Comparison of ENCODE assay signal across 11 mouse cellular contexts in the genomic region with DNA sequence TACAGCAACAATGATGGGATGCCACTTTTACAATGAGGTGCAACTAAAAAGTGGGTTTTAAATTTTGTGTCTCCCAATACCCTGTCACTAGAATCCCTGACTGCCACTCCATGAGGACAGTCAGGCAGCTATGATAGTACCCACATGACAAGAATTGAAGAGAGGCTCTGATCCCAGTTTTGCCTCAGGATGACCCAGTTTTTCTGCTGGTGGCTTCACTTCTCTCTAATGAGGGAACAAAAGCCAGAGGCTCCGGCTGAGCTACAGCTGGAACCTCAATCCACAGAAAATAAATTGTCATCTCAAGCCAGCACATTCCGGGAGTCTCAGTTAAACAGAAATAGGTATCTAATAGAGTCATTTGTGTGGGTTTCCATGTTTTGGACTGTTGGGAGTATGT.
DNase-seq lines count a peak whose midpoint lies in the region; ATAC-seq and TF ChIP-seq lines count a peak whose summit lies in the region.
"Had no signal": no experiment of that assay in that cellular context is flagged by ENCODE, and none has a peak within 500 bp of the region (broad histone marks: within the 10 kb centered on the region; RNA-seq: fewer than 3 reads in every experiment).

No protein-coding gene starts in this region.

- H3K9ac ChIP-seq in limb, embryonic 14.5 days (ENCODE audit: low read depth, low read length, severe bottlenecking) = no peak overlapping the region
- H3K9ac ChIP-seq: liver, embryonic 15.5 days had no signal

- peaks cover 33% of the 10 kb centered on the region for H3K4me1 ChIP-seq in forebrain, embryonic 10.5 days
- H3K4me1 ChIP-seq in limb, embryonic 14.5 days (ENCODE audit: control insufficient read depth, insufficient read depth, low read length) = no peaks in the 10 kb centered on the region
- H3K4me1 ChIP-seq: liver, embryonic 15.5 days had no signal

- H3K36me3 ChIP-seq in forebrain, embryonic 10.5 days (replicated peaks) = no peaks in the 10 kb centered on the region
- no peaks in the 10 kb centered on the region for H3K36me3 ChIP-seq in limb, embryonic 14.5 days (ENCODE audit: control insufficient read depth, insufficient read depth, low read length)
- H3K36me3 ChIP-seq: liver, embryonic 15.5 days had no signal

- H3K9me3 ChIP-seq in forebrain, embryonic 10.5 days = peaks cover 9% of the 10 kb centered on the region; the same call in 1 of the 2 replicates
- no peaks in the 10 kb centered on the region for H3K9me3 ChIP-seq in limb, embryonic 14.5 days (ENCODE audit: control insufficient read depth, low read length)
- H3K9me3 ChIP-seq: liver, embryonic 15.5 days had no signal

- H3K27ac ChIP-seq in forebrain, embryonic 10.5 days = peak overlapping the region; percentile 90
- H3K27ac ChIP-seq in limb, embryonic 14.5 days (replicated peaks; ENCODE audit: low read depth, low read length) = peak overlapping the region; percentile 49; the same call in 1 of the 2 replicates
- H3K27ac ChIP-seq: liver, embryonic 15.5 days had no signal

- no peak for TF ChIP-seq POLR2A in limb, embryonic 14.5 days (IDR thresholded peaks at IDR 0.05; ENCODE audit: borderline replicate concordance, extremely low read depth, insufficient read depth, insufficient read length)

- no peaks in the 10 kb centered on the region for H3K27me3 ChIP-seq in forebrain, embryonic 10.5 days (ENCODE audit: poor library complexity, severe bottlenecking)
- H3K27me3 ChIP-seq in limb, embryonic 14.5 days (ENCODE audit: control insufficient read depth, insufficient read depth, low read length) = no peaks in the 10 kb centered on the region
- H3K27me3 ChIP-seq: liver, embryonic 15.5 days had no signal

- DNase-seq in right cerebral cortex, postnatal 25 days = peak; percentile 11
- DNase-seq in right cerebral cortex, postnatal 14 days = no peak
- no peak for DNase-seq in forebrain, embryonic 10.5 days (ENCODE audit: extremely low spot score, low spot score)
- no peak for DNase-seq in limb, embryonic 14.5 days (ENCODE audit: low spot score)
- no peak for DNase-seq in testis, postnatal 14 days (ENCODE audit: low spot score)
- DNase-seq in kidney, postnatal 10 days = no peak
- DNase-seq in ovary, adult 18-20 months (ENCODE audit: low spot score) = no peak
- DNase-seq: gastrocnemius, postnatal 14 days; kidney, postnatal 4 days; spleen, adult 18-20 months had no signal

- no peak overlapping the region for H3K4me2 ChIP-seq in limb, embryonic 14.5 days (replicated peaks; ENCODE audit: low read depth, low read length, severe bottlenecking)
- H3K4me2 ChIP-seq: liver, embryonic 15.5 days had no signal

- ATAC-seq in limb, embryonic 14.5 days (ENCODE audit: low FRiP score, low read depth) = no peak

- WGBS in forebrain, embryonic 10.5 days = 66% methylated on average over 2 of the region's 2 CpGs
- WGBS in limb, embryonic 14.5 days = 82% methylated on average over 2 of the region's 2 CpGs

- peak overlapping the region; percentile 50; the same call in 1 of the 2 replicates for H3K4me3 ChIP-seq in forebrain, embryonic 10.5 days
- H3K4me3 ChIP-seq in limb, embryonic 14.5 days (replicated peaks; ENCODE audit: low read length) = no peak overlapping the region
- H3K4me3 ChIP-seq: liver, embryonic 15.5 days had no signal
